Mouse (Mus musculus) v-Abl transformed pro-B cells (cell line): Measurements from ENCODE around the gene Lsr.

Experiments
- in situ Hi-C, 2 experiments: fragments of 400-800 bp; cut with MboI; formaldehyde crosslinking; loops; one replicate each; pipeline ENCODE4 v1.15.1; 2025; ENCODE audit not compliant: unreplicated experiment in 2 of 2

The Lsr gene

GRCm38 (mm10) chr7:30973251-30973500 is at the start of gene Lsr:
Lsr (minus strand) TSS chr7:30973464.
- in situ Hi-C loops, result no loop called here

GRCm38 (mm10) chr7:31017104-31017901 is 44.0 kb upstream of the Lsr start:
- in situ Hi-C loops, result no loop called here

DNA sequence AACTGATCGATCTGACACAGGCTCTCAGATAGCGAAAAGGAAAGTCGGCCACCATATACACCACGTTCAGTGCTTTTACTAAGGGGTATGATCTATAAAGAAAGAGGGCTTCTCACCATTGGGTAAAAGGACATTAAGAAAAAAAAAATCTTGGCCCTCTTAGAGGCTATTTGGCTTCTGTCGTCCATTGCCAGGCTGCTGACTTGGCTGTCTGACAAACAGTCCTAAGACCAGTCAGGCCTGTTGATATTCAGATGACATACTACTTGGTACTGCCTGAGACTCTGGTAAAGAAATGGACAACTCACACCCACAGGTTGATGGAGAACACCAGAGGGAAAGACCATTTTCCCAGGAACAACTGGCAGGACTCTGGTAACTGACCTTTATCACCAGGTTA is 39.7 kb upstream of the Lsr start:
- in situ Hi-C loops, result no loop called here

- in situ Hi-C loops, result no loop called here
These were observed 35.6 kb upstream of the Lsr start for GRCm38 (mm10) chr7:31008889-31009288.

- in situ Hi-C loops, result no loop called here
These were observed 34.9 kb upstream of the Lsr start for GRCm38 (mm10) chr7:31008175-31008574.

DNA sequence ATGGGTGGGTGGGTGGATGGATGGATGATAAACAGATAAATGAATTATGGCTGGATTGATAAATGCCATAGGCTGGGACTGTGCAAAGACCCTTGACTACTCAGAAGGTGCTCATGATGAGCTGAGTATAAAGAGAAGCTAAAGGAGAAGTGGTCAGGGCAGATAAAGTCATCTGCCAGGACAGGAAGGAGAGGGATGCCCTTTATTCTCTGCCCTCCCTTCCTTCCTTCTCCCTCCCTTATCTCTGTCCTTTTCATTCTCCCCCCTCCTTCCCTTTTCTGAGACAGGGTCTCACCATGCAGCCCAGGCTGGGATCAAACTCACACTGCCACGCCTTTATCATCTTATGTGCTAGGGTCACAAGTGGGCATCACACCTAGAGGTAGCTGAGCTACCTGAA is 34.5 kb upstream of the Lsr start:
- in situ Hi-C loops, result no loop called here

DNA sequence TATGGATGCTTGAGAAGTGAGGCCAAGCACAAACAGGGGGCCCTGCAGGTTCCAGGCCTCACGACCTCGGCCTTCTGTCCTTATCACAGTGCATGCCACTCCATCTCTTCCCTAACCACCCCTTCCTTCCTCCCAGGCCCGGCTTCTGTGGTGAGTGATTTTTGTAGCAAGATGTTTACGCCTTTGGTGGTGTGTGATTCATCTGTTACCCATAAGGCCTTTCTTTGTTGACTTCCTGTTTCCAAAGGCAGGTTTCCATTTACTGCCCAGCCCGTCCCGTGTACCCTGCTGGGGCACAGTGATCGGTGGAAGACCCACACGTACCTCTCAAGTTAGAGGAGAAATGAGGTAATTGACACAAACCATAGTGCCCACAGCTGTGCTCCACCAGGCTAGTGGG is 29.4 kb upstream of the Lsr start:
- in situ Hi-C loops, result no loop called here

GRCm38 (mm10) chr7:31000505-31001020 is 27.3 kb upstream of the Lsr start:
- in situ Hi-C loops, result no loop called here

GRCm38 (mm10) chr7:30996491-30996890 is 23.2 kb upstream of the Lsr start:
- in situ Hi-C loops, result loop anchor here in 1 of 2 experiments (5.0 kb wide), 1 partner anchor 56 kb away; the partner anchor contains the start of gene Fxyd7

DNA sequence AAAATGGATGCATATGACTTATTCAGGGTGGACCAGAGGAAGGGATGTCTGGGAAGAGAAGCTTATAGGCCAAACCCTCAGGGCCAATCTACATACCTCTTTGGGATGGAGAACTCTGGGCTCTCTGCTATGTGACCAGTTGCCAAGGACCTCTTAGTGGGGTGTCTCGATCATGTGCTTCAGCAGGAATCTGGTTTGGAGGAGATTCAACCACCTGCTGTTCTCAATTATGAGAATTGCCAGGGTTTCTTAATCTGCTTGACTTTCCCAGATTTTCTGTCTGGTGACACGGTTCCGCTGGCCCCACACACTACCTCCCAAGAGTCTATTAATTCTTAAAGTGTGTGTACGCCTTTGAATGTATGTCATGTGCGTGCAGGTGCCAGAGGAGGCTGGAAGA is 20.7 kb upstream of the Lsr start:
- in situ Hi-C loops, result no loop called here

GRCm38 (mm10) chr7:30992148-30992547 is 18.9 kb upstream of the Lsr start:
- in situ Hi-C loops, result no loop called here

- in situ Hi-C loops, result loop anchor here in 1 of 2 experiments (5.0 kb wide), 1 partner anchor 54 kb away; the partner anchor contains the start of gene Fxyd5
These were observed 15.4 kb upstream of the Lsr start for GRCm38 (mm10) chr7:30988519-30989162.

DNA sequence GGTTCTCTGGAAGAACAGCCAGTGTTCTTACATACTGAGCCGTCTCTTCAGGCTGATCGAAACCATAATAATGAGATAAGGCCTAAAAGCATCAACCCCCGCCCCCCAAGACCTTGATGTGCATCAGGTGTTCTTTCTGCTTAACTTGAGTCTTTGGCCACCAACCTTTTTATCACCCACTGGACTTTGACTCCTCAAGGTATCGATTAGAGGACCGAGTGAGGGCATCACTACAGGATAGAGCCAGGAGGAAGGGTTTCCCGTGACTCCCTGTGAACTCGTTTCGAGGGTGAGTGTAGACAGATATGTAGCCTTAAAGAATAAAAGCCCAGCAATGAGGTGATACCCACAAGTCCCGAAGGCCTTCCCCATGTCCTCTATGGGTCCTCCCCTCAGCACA is 12.1 kb upstream of the Lsr start:
- in situ Hi-C loops, result loop anchor here in 1 of 2 experiments (5.0 kb wide), 1 partner anchor 57 kb away; the partner anchor contains the start of gene Fxyd5

GRCm38 (mm10) chr7:30981703-30982102 is 8.4 kb upstream of the Lsr start:
- in situ Hi-C loops, result no loop called here

DNA sequence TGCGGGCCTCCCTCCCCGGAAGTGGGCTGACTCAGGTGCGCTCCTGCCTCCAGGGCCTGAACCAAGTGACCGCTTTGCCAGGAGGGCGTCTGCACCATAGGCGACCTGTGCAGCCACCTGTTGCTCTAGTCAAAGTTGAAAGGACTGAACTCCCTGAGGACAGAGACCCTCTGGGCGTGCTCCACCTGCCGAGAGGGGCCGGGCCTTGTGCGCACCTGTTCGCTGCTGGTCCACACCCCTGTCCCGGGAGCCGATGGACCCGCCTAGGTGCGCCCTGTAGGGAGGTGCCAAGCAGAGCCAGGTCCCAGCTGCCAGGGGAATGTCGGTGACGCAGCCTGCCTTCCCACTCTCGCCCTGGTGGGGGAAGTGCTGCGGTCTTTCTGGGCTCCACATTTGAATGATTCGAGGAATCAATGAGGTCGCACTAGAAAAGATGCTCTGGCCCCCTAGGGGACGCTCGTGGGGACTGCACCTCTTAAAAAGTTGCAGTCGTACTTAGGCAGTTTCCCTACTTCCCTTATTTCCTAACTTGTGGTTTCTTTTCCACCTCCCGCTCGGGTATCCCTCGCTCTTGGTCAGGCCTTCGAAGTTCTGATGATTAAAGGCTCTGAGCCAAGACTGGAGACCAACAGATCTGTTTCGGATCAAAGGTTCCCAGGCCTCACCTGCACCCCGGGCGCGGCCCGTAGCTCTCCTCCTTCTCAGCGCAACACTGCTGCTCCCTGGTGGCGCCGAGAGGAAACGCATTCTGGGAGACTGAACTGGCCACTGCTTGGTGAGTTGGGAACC is 431 bp upstream of the Lsr start, which contains the start of gene Fam187b:
Fam187b (plus strand) TSS at position 290 of the 789 bp plus-strand sequence.
- in situ Hi-C loops, result no loop called here

- in situ Hi-C loops, result no loop called here
These were observed 626 bp downstream of the Lsr start for GRCm38 (mm10) chr7:30972426-30973250.

GRCm38 (mm10) chr7:30971901-30972300 is 1.4 kb downstream of the Lsr start:
- in situ Hi-C loops, result no loop called here

- in situ Hi-C loops, result no loop called here
These were observed 4.1 kb downstream of the Lsr start for GRCm38 (mm10) chr7:30969174-30969573.

DNA sequence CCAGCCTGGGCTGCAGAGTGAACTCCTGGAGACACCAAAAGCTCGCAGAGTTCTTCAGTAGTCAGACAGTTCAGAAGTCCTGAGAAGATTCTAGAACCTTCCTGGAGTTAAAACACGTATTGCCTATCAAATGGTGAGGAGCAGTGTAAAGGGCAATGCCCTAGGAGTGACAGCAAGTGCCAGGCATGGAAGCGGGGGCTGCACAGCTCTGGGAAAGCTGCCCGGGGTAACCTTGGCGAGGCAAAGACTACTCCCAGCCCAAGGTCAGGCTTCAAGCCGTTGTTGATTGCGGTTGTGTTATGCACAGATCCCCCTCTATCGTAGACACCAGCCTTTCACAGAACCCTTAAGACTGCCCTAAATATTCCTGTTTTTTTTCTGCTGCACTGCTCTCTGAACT is 4.7 kb downstream of the Lsr start:
- in situ Hi-C loops, result no loop called here

DNA sequence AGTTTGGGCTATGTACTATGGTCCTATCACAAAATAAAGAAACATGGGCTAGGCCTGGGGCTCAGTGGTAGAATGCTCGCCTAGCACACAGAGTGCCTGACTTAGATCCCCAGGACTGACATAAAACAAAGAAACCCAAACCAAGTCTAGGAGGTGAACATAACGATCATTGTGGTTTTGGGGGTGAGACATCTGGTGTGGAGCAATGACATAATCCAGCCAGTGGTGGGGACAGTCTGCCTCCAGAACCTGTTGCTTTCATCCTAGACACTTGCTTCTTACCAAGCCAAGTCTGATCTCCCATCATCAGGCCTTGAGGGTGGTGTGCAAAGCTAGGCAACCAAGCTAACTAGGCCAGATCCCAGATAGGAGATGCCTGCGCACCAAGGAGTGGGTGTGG is 6.6 kb downstream of the Lsr start:
- in situ Hi-C loops, result no loop called here
